Mouse (Mus musculus) ES-CJ7 (cell line): ENCODE results near the gene Fbxl21.

Experiments
- DNase-seq: peaks from one replicate; pipeline ENCODE4 v3.0.0; 2011; ENCODE audit warnings: low read depth, low spot score

The Fbxl21 gene

GRCm38 (mm10) chr13:56522081-56522820, at the start of gene Fbxl21:
Fbxl21 (plus strand) TSS chr13:56522472.
- peak; percentile 85 for DNase-seq

- no peak for DNase-seq
Observed at GRCm38 (mm10) chr13:56472661-56473060, 49.6 kb upstream of the Fbxl21 start.

GRCm38 (mm10) chr13:56475363-56475762, 46.9 kb upstream of the Fbxl21 start:
- peak; percentile 63 for DNase-seq

DNA sequence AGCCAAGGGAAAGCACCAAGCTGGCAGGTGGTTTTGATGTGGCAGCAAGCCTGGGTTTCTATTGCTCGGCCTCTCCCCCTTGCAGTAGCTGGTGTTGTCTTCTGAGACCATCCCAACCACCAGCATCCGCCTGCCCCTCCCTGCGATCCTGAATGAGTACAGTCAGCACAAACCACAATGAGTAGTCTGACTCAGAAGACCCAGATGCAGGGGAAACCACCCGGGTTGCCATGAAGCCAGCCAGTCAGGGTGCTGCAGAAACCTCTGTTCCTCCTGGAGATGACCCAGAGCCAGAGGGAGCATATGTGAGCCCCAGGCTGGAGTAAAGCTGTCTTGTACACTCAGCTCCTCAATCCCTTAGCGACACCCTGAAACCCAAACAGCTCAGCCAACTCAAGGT, 45.5 kb upstream of the Fbxl21 start:
- DNase-seq = no peak

DNA sequence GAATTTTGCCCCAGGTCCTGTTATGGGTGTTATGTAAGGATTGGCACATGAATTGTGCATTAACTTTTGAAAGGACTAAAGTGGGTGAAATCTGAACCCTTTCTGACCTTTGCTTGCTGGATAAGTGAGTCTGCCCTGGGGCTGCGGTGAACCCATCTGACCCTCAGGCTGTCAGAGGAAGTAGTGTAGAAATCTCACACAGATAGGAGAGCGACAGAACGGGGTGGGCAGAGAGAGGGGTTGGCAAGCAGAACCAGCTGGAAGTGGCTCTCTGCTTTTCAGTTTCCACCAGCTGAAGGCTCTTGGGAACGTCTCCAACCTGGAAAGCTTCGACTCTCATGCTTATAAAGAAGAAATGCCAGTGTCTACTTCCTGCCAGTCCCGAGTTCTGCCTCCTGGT, 45.0 kb upstream of the Fbxl21 start:
- no peak for DNase-seq

DNA sequence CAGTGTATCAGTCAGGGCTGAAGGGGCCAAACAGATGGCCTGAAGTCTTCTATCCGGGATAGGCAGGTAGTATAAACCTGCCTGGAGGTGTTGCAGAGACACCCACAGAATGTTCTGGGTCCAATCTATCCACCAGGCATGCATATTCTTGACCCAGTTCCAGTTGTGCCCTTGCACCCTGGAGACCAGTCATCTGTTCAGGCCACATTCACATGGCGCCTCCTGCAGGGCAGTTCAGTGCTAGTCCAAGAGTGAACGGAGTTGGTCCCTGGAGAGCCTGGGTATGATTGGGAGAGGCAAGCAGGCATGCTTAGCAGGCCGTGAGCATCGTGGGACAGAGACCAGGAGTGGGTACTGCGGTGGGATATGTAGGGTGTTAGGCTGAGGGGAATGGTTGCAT, 44.2 kb upstream of the Fbxl21 start:
- DNase-seq = no peak

DNA sequence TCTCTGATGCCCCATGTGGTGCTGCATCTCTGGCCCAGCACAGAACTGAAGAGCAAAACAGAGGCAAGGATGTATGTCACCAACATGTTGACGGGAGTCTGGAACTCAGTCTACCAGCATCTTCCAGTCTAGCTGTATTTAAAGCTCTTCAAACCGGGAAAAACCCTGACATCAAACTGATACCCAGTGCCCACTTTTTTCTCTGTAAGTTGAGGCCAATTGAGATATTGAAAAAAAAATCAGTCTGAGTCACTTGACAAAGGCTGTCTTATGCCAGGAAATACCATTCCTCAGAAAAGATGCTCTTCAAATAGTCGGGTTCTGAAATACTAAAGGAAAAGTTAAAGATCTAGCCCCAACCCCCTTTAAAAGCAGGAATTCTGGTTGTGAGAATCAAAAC, 40.1 kb upstream of the Fbxl21 start, which contains the start of gene Il9:
TSS of gene Il9 (minus strand) at position 101 of the 400 bp plus-strand sequence.
- no peak for DNase-seq

GRCm38 (mm10) chr13:56488012-56488411, 34.3 kb upstream of the Fbxl21 start:
- DNase-seq = no peak

DNA sequence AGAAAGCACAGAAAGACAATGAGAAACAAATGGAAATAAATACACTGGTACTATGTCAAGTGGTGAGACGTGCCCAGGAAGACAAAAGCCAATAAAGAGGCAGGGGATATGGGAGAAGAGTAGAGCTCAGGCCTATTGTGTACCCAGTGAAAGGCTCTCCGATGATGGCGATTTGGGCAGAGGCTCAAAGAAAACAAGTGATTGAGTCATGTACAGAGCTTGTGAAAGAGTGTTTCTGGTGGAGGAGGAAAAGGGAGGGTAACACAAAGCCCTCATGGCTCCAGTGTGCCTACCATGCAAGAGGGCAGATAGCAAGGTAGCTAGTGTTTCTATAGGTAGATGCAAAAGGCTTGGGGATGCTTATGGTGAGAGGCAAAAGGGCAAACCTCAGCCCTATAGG, 27.8 kb upstream of the Fbxl21 start:
- DNase-seq = no peak

GRCm38 (mm10) chr13:56500132-56500531, 22.1 kb upstream of the Fbxl21 start:
- peak; percentile 44 for DNase-seq

DNA sequence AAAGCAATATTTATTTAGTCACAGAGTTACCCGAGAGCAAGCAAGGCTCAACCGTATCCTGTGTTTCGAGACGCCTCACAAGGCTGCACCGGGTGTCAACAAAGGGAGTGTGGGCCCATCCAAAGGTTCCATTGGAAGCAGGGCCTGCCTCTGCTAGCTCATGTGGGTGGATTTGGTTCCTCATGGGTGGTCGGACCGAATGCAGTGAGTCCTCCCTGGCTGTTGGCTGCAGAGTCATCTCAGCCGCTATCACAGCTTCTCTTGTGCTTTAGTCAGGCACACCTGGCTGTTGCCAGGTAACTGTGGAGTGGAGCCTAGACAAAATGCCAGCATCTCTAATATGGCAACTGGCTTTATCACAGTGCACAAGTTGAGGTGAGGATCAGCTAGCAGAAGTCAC, 21.6 kb upstream of the Fbxl21 start:
- no peak for DNase-seq

- no peak for DNase-seq
Observed at GRCm38 (mm10) chr13:56501866-56502420, 20.3 kb upstream of the Fbxl21 start.

DNA sequence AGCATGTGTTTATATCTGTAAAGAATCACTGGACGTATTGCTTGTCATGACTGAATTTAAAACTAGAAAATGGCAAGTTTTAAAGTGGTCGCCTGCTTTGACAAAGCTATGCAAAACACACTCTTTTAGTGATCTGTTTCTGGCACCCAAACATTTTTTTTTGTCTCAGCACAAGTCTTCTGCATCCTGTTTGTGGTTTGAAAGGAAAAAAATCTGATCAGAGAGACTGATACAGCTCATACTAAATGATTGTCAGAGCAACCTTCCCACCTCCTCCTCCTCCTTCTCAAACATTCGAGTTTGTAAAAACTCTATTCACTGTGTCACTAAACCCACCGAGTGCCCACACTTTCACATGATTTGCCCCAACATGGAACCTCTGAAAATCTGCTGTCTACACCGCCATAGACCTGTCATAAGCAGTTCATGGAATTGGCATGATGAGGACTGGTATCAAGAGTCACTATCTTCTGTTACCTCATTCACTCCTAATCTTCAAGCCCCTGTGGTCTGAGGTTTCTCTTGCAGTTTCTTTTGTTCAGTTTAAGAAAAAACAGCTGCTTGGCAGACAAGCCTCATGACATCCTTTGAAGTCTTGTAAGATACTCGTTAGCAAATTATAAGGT, 15.3 kb upstream of the Fbxl21 start:
- DNase-seq = no peak

- DNase-seq = no peak
Observed at GRCm38 (mm10) chr13:56509796-56510195, 12.5 kb upstream of the Fbxl21 start.

GRCm38 (mm10) chr13:56513595-56513994, 8.7 kb upstream of the Fbxl21 start:
- DNase-seq = no peak

DNA sequence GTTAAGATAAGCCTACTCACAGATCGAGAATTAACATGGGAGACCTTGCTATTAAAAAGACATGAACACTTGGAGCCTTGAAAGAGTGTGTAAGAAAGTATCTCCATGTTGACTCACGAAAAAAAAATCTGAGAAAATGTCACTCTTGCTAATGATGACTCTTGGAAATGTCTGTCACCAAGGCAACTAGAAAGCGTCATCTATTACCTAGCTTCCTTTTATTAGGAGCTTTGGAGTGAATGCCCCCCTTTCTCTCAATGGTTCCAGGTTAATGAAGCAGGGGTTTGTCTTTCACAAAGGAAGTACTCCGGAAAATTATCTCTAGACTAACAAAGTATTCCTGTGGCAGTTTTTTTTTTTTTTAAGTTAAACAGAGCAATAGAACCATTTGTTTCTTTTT, 6.0 kb upstream of the Fbxl21 start:
- no peak for DNase-seq

- no peak for DNase-seq
Observed at GRCm38 (mm10) chr13:56516816-56517215, 5.5 kb upstream of the Fbxl21 start.

DNA sequence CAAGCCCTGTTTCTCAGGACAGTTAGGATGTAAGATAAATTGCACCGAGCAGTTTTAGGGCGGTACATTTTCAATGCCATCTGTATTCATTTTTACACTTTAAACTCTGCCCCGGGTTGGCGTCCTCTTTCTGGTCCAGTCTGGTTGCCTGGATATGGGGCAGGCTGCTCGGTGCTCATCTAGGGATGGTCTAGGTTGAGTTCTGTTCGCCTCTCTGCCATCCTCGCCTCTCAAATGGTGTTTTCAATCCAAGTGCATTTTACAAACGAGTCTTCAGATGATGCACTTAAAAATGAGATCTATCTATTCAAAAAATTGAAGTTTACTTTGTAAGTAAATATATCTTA, 522 bp downstream of the Fbxl21 start:
- no peak for DNase-seq

- DNase-seq = no peak
Observed at GRCm38 (mm10) chr13:56526871-56527270, 4.6 kb downstream of the Fbxl21 start.

GRCm38 (mm10) chr13:56527846-56528245, 5.6 kb downstream of the Fbxl21 start:
- no peak for DNase-seq

DNA sequence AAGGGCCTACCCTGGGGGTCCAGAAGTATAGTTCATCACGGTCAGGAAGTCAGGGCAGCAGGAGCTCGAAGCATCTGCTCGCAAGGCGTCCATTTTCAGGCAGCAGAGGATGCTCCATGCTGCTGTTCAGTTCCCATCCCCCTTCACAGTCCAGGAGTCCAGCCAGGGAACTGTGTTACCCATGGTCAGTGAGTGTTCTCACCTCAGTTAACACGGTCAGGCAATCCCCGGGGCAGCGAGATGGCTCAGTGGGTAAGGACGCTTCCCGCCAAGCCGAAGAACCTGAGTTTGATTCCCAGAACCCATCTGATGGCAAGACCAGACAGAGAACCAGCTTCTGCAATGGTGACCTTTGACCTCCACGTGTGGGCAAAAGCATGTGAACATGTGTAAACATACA, 6.0 kb downstream of the Fbxl21 start:
- no peak for DNase-seq

DNA sequence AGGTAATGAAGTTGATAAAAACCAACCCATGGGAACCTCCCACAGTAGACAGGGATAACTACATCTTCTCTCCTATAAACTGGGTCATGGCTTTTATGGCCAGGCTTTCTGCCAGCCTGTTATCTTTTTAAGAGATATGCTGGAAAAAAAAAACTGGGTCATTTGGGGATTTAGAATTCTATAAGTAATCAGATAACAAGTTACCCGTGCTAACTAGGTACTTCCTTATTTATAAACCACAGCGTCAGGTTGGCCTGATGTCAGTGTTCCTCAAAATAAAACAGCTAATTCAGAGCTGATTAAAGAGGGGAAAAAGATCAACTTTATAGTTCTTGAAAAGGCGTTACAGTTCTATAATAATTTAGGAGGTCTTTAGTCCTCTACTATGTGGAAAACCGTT, 6.8 kb downstream of the Fbxl21 start:
- no peak for DNase-seq

- DNase-seq = no peak
Observed at GRCm38 (mm10) chr13:56529685-56530084, 7.4 kb downstream of the Fbxl21 start.
